Mouse (Mus musculus) kidney, adult 11 months (tissue): ENCODE results near the gene Svbp.

Experiments used
- DNase-seq: peaks from one replicate; pipeline ENCODE4 v3.0.0; 2022

Gene Svbp

GRCm38 (mm10) chr4:119247462-119248235, 52.5 kb downstream of the Svbp start:
- DNase-seq = peak; percentile 67

GRCm38 (mm10) chr4:119248407-119248965, 53.4 kb downstream of the Svbp start:
- no peak for DNase-seq
